Mouse (Mus musculus): Measurements from ENCODE around the gene Enpp3. TPM values are rescaled to one million over a fixed set of nuclear protein-coding genes. Genes with fewer than 3 reads are reported as not detected.
A peak's percentile ranks its signal among the peaks of the same experiment; 100 is the strongest.

The Enpp3 gene
- polyA plus RNA-seq, 1 experiment from 2014 or later, result 4.1 TPM

DNA sequence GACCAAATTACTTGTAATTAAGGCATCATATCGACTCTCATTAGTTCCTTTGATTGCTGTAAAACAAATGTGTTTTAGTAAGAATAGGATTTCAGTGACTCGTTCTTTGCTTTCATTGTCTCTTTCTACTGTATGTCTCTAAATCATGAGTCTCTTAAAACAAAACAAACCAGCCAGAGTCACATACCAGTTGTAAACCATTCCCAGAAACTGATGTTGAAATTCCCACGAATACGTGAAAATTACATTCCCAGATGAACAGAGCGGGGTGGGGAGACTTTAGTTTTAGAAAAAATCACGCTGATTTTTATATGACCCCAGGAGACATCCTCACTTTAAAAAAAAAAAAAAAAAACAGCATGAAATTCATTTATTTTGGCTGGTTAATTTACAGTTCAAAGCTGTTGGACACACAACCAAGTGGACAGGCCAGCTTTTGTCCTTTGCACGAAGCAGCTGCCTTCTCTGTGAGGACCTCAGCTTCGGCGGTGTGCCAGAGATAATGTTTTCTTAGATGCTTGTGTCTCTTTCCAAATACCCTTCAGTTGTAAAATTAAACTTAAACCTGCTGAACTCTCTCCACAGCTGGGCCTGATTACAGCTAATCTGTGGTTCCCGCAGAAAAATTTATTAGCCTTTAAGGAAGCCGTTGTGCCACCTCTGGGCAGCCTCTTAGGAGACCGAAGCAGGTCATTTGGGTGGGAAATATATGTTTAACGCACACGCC lies 64.5 kb downstream of the Enpp3 start:
- Histone ChIP-seq H3K27me3 (ENCODE audit: poor library complexity, severe bottlenecking) (no peaks in the 10 kb centered on the region), H3K9me3 (no peaks in the 10 kb centered on the region), H3K4me1 (peaks cover 7% of the 10 kb centered on the region; the same call in 1 of the 2 replicates), H3K4me3 (no peak overlapping the region), H3K27ac (no peak overlapping the region), H3K36me3 (replicated peaks) (no peaks in the 10 kb centered on the region)
- 76% methylated on average over 14 of the region's 14 CpGs for WGBS
- DNase-seq (ENCODE audit: extremely low spot score, low spot score), result no peak

DNA sequence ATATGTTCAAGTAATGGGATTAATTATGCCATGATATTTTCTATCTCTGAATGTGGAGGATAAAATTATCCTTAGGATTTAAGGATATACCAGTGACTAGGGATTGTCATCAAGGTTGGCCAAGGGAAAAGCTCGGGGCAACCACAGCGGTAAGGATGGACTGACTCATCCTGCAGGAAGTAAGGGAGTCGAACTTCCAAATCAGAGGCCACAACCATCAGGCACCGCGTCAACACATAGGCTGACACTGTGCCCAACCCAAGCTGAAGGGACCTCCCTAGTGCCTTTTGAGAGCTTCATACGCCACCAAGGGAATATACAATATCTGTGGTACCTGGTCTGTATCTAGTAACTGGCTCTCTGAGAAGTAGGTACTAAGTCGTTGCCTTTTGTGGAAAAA lies 73.1 kb downstream of the Enpp3 start:
- WGBS, result 93% methylated on average over 7 of the region's 7 CpGs
- no peaks in the 10 kb centered on the region for H3K36me3 ChIP-seq (replicated peaks)

DNA sequence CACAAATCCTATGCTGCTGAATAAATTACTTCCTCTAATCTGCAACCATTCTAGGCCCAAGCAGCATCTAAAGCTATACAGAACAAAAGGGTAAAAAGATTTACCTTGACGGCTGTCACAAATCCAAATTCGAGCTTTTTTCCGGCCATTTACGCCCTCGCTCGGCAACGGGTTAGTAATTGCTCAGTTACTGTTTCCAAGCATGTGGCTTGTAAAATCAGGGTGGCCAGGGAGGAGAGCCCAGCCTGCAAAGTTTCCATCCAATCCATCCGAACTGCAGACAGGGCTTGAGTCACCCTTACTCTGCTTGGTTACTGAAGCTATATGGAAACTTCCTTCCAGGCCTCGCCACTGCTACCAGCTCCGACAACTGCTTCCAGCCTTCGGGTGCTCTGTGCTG lies 74.9 kb downstream of the Enpp3 start:
- Histone ChIP-seq H3K27me3 (ENCODE audit: poor library complexity, severe bottlenecking) (no peaks in the 10 kb centered on the region), H3K27ac (no peak overlapping the region), H3K4me3 (no peak overlapping the region), H3K36me3 (replicated peaks) (no peaks in the 10 kb centered on the region), H3K9me3 (no peaks in the 10 kb centered on the region), H3K4me1 (peaks cover 10% of the 10 kb centered on the region)
- WGBS, result 79% methylated on average over 11 of the region's 11 CpGs
- DNase-seq (ENCODE audit: extremely low spot score, low spot score), result no peak

More for the DNA sequence above, 73.1 kb downstream of the Enpp3 start:
- no peaks in the 10 kb centered on the region for H3K27me3 ChIP-seq (ENCODE audit: poor library complexity, severe bottlenecking)
- H3K4me1 ChIP-seq, result peaks cover 10% of the 10 kb centered on the region
- no peaks in the 10 kb centered on the region for H3K9me3 ChIP-seq
- H3K4me3 ChIP-seq, result no peak overlapping the region
- DNase-seq (ENCODE audit: extremely low spot score, low spot score), result no peak
- H3K27ac ChIP-seq, result no peak overlapping the region

DNA sequence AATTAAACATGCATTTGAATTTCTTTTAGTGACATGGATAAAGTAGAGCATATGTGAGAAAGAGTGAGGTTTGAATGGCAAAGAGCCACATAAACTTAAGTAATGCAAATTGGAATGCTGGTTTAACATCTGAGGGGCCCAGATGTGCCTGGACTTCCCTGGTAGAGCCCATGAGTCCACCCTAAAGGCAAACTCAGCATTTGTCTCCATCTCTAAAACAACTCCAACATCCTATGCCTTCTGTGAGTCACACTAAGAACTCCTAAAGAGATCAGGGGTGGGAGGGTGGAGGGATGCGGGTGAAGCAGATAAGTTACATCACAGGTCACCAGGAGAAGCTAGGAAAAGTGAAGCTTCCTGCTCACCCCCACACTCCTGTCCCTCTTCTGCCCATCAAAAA lies 76.6 kb downstream of the Enpp3 start:
- H3K4me3 ChIP-seq, result no peak overlapping the region
- no peak overlapping the region for H3K27ac ChIP-seq
- no peak for DNase-seq (ENCODE audit: extremely low spot score, low spot score)
- H3K36me3 ChIP-seq (replicated peaks), result no peaks in the 10 kb centered on the region
- WGBS, result 88% methylated on average over 1 of the region's 1 CpGs
- peaks cover 10% of the 10 kb centered on the region for H3K4me1 ChIP-seq
- H3K9me3 ChIP-seq, result no peaks in the 10 kb centered on the region
- H3K27me3 ChIP-seq (ENCODE audit: poor library complexity, severe bottlenecking), result no peaks in the 10 kb centered on the region

DNA sequence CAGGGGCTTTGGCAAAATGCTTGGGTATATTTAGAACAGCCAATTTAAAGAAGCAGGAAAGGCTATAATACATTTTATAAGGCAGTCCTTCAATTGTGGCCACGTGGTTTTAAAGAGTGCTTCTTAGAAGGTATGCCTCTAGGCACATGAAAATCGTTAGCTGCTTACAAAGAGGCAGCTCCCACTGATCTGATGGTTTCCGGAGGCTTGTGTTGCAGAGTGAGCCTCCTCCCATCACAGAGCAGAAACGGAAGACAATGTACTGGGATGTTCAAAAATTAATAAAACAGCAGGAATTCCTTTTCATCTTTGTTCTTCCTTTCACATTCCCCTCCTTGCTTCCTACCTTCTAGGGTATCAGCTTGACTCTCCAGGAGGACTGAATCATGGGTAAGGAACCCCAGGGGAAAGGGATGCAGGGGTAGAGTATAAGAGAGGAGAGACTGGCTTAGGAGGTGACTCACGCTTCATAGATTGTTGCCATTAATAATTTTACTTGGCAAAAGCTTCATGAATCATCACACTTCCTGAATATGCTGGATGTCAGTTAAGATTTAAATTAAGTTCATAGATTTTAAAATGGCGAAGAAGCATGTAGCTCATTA lies 77.4 kb downstream of the Enpp3 start:
- DNase-seq (ENCODE audit: extremely low spot score, low spot score), result no peak
- H3K4me3 ChIP-seq, result no peak overlapping the region
- no peaks in the 10 kb centered on the region for H3K27me3 ChIP-seq (ENCODE audit: poor library complexity, severe bottlenecking)
- H3K4me1 ChIP-seq, result peaks cover 10% of the 10 kb centered on the region
- no peak overlapping the region for H3K27ac ChIP-seq
- H3K9me3 ChIP-seq, result no peaks in the 10 kb centered on the region
- no peaks in the 10 kb centered on the region for H3K36me3 ChIP-seq (replicated peaks)
- 55% methylated on average over 6 of the region's 6 CpGs for WGBS

DNA sequence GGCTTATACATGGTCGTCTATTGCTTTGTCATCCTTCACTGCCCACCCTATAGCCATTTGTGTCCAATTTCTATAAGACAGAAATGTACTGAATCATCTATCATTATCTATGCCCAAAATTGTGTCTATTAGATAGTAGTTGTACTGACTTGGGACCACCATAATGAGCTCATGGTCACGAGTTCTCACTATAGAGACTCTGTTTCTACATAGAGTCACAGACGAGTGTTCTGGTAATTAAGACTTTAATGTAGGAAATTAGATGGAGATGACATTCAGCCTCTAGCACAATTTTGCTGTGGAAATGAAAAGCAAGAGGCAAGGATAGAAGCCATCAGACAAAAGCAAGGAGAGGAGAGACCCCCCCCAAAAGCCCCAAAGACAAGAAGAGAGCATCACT lies 78.0 kb downstream of the Enpp3 start:
- Histone ChIP-seq H3K4me3 (no peak overlapping the region), H3K27me3 (ENCODE audit: poor library complexity, severe bottlenecking) (0 out of 2 replicates have a peak, but pooled peaks cover 4% of the 10 kb centered on the region), H3K4me1 (peaks cover 10% of the 10 kb centered on the region), H3K27ac (no peak overlapping the region), H3K36me3 (replicated peaks) (no peaks in the 10 kb centered on the region), H3K9me3 (no peaks in the 10 kb centered on the region)
- no peak for DNase-seq (ENCODE audit: extremely low spot score, low spot score)
- 76% methylated on average over 3 of the region's 3 CpGs for WGBS

DNA sequence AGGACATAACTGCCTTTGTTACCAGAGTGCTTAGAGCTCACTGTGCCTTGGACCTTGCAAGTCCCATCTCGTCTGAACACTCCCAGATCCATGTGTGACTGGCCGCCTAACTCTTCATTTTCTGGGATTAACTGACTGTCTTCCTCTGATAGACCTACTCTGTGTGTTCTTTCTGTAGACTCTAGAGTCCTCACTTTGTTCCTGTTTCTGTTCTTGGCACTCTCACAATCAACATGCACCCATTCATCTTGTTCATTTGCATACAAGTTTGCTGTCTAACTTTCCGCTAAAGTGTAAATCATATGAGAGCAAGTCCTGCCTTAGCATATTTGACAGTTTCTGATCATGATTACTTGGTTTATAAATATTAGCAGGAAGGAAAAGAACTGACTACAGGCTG lies 79.4 kb downstream of the Enpp3 start:
- WGBS, result 86% methylated on average over 3 of the region's 3 CpGs
- no peaks in the 10 kb centered on the region for H3K9me3 ChIP-seq
- no peaks in the 10 kb centered on the region for H3K36me3 ChIP-seq (replicated peaks)
- H3K27ac ChIP-seq, result no peak overlapping the region
- no peak for DNase-seq (ENCODE audit: extremely low spot score, low spot score)
- no peak overlapping the region for H3K4me3 ChIP-seq
- H3K4me1 ChIP-seq, result peaks cover 16% of the 10 kb centered on the region
- H3K27me3 ChIP-seq (ENCODE audit: poor library complexity, severe bottlenecking), result peaks cover 13% of the 10 kb centered on the region; the same call in 1 of the 2 replicates

DNA sequence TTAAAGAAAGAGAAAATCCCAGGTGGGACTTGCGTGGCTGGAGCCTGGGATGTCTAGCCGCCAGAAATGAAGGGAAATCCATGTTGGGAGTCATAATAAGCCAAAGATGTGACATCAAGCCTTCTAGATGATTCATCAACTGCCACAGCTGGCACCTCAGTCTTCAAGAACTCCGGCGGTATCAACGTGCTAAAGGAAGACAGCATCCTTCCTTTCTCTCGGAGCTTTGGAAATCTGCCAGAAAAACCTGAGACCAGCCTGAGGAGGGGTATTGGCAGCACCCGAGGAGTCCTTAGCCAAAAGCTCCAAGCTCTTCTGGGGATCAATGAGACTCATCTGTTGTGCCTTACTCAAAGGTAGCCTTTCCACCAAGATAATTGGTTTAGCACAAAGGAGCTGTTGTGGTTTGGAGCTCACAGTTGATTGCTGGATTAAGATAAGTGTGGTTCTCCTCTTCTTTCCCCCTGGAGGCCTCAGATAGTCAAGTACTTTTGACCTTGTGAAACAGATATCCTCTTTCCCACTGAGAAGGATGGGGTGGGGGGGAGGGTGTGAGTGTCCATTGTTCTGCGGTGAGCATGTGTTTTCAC lies 84.2 kb downstream of the Enpp3 start:
- H3K4me1 ChIP-seq, result peaks cover 29% of the 10 kb centered on the region
- H3K36me3 ChIP-seq (replicated peaks), result no peaks in the 10 kb centered on the region
- peaks cover 44% of the 10 kb centered on the region for H3K27me3 ChIP-seq (ENCODE audit: poor library complexity, severe bottlenecking)
- no peak for DNase-seq (ENCODE audit: extremely low spot score, low spot score)
- 54% methylated on average over 8 of the region's 8 CpGs for WGBS
- H3K9me3 ChIP-seq, result no peaks in the 10 kb centered on the region
- no peak overlapping the region for H3K4me3 ChIP-seq
- no peak overlapping the region for H3K27ac ChIP-seq

DNA sequence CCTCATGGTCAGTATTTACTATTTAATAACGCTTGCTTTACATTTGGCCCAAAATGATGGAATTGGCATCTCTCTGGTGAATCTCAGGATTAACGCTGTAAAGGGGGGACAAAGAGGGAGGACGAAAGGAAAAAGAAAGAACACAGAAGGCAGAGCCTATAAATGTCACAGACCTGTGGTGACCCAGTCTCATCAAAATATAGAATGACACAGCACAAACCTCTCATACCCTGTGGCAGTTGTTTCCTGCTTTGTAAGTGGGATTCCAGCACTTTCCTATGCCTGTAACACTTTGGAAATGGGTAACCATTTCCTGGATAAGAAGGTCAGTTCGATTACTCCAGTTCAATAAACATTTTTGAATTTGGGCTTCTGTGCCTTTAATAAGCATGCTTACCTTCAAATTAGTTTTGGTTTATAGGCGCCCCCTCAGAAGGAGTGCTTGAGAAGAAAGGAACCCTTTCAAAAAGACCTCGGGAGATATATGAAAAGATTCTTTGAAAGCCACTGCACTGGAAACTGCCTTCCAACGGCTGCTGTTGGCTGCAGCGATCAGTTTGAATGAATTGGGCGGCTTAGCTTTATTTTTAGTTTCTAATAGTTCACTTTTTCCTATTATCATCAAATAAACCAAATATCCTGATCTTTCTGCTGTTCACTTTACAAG lies 87.6 kb downstream of the Enpp3 start:
- Histone ChIP-seq H3K4me1 (peaks cover 29% of the 10 kb centered on the region), H3K9me3 (no peaks in the 10 kb centered on the region), H3K27ac (peak overlapping the region; percentile 80), H3K27me3 (ENCODE audit: poor library complexity, severe bottlenecking) (peaks cover 48% of the 10 kb centered on the region), H3K4me3 (peak overlapping the region; percentile 44), H3K36me3 (replicated peaks) (no peaks in the 10 kb centered on the region)
- WGBS, result 37% methylated on average over 9 of the region's 9 CpGs
- no peak for DNase-seq (ENCODE audit: extremely low spot score, low spot score)

DNA sequence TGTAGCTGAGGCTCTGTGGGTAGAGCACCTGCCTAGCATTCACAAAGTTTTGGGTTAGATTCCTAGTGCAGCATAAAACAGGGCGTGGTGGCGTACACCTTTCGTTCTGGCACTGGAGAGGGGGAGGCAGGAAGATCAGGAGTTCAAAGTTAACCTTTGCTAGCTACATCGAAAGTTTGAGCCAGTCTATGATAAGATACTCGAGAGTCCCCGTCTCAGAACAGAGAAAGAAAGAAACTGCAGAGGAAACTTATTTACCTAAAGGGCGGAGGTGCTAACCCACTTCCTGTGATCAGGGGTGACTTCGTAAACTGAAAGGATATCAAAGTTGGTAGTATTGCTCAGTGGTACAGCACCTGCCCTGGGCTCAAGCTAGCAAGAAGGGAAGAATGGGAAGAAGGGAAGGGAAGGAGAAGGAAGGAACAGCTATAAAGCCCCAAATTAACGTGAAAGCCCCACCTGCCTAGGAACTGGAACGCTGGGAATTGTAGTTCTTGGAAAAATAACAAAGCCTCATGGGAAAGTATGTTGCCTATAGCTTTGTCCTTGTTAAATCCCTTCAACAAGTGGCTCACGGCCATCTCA lies 88.3 kb downstream of the Enpp3 start:
- H3K27me3 ChIP-seq (ENCODE audit: poor library complexity, severe bottlenecking), result peaks cover 41% of the 10 kb centered on the region
- peak overlapping the region; percentile 80 for H3K27ac ChIP-seq
- H3K4me1 ChIP-seq, result peaks cover 29% of the 10 kb centered on the region
- H3K4me3 ChIP-seq, result peak overlapping the region; percentile 44
- H3K36me3 ChIP-seq (replicated peaks), result no peaks in the 10 kb centered on the region
- H3K9me3 ChIP-seq, result no peaks in the 10 kb centered on the region
- DNase-seq (ENCODE audit: extremely low spot score, low spot score), result no peak
- 53% methylated on average over 11 of the region's 11 CpGs for WGBS

DNA sequence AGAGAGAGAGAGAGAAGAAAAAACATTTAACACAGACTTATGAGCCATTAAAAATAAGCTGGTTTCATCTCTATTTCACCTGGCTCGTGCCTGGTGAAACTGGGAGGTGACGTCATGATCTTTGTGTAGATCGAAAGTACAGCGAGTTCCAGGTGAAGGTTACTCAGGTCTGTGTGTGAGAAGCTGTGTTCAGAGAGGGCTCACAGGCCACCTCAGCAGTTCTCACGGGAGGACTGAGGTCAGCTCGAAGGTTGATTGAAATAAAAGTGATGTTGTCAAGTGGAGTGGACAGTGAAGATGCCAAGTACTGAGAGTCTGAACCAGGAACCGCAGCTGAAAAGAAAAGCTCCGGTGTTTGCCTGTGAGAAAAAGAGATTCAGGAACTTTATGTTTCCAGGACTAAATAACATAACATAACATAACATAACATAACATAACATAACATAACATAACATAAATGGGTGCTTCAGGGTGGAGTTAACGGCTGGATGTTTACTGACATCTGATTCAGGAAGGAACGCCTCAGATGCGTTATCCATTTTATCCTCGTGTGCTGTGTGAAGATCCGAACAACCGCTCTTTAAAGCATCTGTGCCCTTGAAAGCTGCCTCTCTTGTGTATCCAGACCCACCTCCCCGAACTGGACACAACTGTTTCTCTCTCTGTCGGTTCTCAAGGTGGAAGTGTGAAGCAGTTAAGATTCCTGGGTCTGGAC lies 88.9 kb downstream of the Enpp3 start:
- DNase-seq (ENCODE audit: extremely low spot score, low spot score), result no peak
- peak overlapping the region; percentile 44 for H3K4me3 ChIP-seq
- H3K27ac ChIP-seq, result peak overlapping the region; percentile 80
- 77% methylated on average over 16 of the region's 16 CpGs for WGBS
- H3K36me3 ChIP-seq (replicated peaks), result no peaks in the 10 kb centered on the region
- no peaks in the 10 kb centered on the region for H3K9me3 ChIP-seq
- H3K27me3 ChIP-seq (ENCODE audit: poor library complexity, severe bottlenecking), result peaks cover 39% of the 10 kb centered on the region
- peaks cover 28% of the 10 kb centered on the region for H3K4me1 ChIP-seq

DNA sequence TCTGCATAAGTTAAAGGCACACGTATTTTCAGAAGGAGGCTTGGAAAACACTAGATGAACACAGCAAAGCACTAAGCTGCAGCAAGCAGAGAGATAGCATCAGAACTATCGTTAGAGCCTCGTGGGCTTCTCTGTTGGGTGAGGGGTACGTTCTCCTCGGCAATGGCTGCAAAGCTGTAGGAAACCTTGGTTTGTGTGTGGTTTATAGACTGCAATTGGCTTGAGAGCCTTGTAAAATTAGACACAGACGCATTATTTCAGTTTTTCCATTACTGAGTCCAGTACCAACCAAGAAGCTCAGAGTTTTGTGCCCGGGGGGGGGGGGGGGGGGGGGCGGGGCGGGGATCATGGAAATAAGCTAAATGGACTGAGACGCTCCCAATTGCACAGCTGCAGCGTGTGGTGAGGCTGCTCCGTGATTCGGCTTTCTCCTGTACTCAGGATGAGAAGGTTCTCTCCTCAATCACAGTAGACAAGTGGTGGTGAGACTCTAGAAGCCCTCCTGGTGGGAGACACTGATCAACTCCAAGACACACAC lies 99.6 kb downstream of the Enpp3 start:
- Histone ChIP-seq H3K4me3 (no peak overlapping the region), H3K4me1 (no peaks in the 10 kb centered on the region), H3K36me3 (replicated peaks) (no peaks in the 10 kb centered on the region), H3K27ac (no peak overlapping the region), H3K27me3 (ENCODE audit: poor library complexity, severe bottlenecking) (no peaks in the 10 kb centered on the region), H3K9me3 (no peaks in the 10 kb centered on the region)
- DNase-seq (ENCODE audit: extremely low spot score, low spot score), result no peak
- 83% methylated on average over 13 of the region's 13 CpGs for WGBS

All from forebrain, embryonic 10.5 days (tissue).